Mouse (Mus musculus): Measurements from ENCODE around the gene Myo18a.

Gene Myo18a

GRCm38 (mm10) chr11:77840523-77841245, 77.6 kb downstream of the Myo18a start:
- no peak for DNase-seq

GRCm38 (mm10) chr11:77843068-77843905, 80.2 kb downstream of the Myo18a start:
- no peak for DNase-seq

GRCm38 (mm10) chr11:77843906-77844200, 80.8 kb downstream of the Myo18a start:
- no peak for DNase-seq

GRCm38 (mm10) chr11:77847599-77848128, 84.6 kb downstream of the Myo18a start:
- no peak for DNase-seq

- DNase-seq: no peak
Observed at GRCm38 (mm10) chr11:77848131-77848530, 85.1 kb downstream of the Myo18a start.

- no peak for DNase-seq
Observed at GRCm38 (mm10) chr11:77849151-77849550, 86.1 kb downstream of the Myo18a start.

DNA sequence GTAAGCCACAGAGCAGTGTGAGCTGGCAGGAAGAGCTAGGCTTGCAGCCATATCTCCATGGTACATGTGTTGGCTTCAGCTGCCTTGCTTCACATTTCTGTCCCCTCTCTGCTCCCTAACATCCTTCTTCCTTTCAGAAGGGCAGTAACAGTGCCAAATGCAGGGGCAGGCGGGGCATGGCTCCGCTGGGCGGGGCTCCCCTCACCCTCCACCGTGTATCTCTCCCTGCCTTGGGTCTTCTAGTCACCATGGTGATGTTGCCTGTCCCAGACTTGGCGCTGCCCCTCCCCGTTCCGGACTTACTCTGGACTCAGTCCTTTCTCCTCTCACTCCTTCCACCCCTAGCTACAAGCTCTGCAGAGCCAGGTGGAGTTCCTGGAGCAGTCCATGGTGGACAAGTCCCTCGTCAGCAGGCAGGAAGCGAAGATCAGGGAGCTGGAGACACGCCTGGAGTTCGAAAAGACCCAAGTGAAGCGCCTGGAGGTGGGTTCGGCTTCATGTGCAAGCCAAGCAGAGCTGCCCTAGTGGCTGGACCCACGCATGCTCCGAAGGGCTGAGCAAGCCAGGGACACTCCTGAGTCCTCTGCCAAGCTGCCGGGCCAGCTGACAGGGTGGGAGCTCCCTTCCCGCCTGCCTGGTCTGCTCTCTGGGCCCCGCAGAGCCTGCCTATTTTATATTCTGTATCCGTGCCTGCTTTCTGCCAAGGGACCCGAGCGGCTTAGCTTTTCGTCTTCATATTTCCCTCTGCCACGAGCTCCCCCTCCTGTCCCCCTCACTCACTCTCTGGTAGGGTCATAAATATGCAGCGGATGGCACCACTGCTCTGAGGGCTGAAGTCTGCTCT, 87.6 kb downstream of the Myo18a start:
- no peak for DNase-seq

- no peak for DNase-seq
Observed at GRCm38 (mm10) chr11:77851483-77852010, 88.5 kb downstream of the Myo18a start.

DNA sequence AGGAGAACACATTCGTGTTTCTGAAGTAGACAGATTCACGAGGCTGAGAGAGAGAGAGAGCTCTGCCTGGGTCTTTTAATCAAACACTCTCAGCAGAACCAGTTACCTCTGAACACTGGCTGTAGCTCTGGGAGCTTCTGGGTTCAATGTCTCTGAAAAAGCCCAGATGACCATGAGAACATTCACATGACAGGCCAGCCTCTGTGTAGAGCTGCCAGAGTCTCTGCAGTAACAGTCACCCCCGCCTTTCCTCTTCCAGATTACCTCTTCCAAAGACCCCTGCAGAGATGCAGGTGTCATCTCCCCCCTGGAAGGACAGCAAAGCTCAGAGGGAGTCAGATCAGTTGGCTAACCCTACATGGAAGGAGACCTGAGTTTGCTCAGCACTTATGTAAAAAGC, 89.1 kb downstream of the Myo18a start:
- DNase-seq: no peak

DNA sequence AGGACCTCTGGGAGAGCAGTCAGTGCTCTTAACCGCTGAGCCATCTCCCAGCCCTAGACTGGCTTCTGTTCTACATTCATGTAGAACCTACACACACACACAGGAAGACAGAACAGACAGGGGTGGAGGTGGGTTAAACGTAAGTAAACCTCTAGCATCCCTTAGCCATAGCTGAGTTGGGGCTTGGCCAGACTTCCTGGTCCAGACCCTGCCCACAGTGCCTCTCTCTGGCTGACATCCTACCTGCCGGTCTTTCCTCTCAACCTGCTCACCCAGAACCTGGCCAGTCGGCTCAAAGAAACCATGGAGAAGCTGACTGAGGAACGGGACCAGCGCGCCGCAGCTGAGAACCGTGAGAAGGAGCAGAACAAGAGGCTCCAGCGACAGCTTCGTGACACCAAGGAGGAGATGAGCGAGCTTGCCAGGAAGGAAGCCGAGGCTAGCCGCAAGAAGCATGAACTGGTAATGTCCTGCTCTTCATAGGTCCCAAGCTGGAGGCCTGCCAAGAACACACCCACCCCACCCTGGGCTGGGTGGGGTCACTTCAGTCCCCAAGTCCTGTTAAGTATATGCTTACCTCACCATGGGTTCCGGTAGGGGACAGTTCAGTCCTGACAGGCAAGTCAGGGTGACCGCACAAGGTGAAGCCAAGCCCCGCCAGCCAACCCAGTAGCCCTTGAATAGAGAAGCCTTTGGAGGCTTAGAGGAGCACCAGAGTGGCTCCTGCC, 90.1 kb downstream of the Myo18a start:
- DNase-seq: no peak

GRCm38 (mm10) chr11:77854641-77855040, 91.6 kb downstream of the Myo18a start:
- no peak for DNase-seq

DNA sequence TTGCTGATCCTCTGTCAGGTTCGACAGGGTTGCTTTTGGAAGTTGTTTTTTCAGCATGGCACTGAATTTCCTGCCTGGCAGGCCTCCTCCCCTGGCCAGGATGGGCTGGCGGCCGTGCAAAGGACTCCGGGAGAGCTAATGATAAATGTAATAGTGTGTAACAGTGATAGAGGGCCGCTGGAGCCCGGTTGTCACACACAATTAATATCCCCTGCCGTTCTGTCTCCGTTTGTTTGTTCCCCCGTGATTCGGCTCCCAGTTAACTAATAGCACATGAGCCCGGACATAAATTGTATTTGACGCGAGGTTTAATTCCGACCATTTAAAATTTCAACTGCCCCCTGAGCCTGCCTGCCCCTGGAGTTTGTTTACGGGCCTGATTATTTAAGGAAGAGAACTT, 92.3 kb downstream of the Myo18a start:
- no peak for DNase-seq

- DNase-seq: no peak
Observed at GRCm38 (mm10) chr11:77857089-77857488, 94.0 kb downstream of the Myo18a start.

DNA sequence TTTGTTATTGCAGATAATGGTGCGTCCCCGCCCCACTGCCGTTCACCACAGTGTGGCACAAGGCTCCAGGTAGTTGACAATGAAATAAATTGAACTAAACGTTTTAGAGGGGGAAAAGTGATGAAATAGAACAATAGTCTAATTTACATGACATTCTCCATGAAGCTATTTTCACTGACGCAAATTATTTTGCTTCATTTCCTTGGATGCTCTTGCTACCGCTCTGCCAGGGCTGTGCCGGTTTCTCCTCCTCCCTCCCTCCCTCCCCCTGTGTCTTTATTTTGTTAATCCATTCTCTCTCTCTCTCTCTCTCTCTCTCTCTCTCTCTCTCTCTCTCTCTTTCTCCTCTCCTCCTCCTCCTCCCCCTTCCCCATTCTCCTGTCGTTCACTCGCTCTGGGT, 95.5 kb downstream of the Myo18a start:
- no peak for DNase-seq

- no peak for DNase-seq
Observed at GRCm38 (mm10) chr11:77860947-77861346, 97.9 kb downstream of the Myo18a start.

DNA sequence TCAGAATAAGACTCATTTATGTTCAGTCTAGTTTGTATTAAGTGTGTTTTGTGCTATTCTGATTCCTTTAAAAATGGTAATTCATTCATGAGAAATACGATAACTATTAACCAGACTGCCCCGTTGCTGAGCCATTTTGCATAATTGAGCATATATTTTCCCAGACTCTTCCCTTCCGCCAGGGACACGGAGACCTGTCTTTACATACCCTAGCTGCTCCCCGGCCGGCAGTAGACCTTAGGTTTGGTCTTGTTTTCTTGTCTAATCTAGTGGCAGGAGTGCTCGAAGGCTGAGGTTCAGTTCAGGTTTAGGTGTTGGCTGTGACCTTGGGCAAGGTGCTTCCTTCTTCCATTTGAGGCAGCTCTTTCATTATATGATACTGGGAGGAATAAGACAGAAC, 99.8 kb downstream of the Myo18a start:
- DNase-seq: no peak

- DNase-seq: no peak
Observed at GRCm38 (mm10) chr11:77864771-77865170, 101.7 kb downstream of the Myo18a start.

DNA sequence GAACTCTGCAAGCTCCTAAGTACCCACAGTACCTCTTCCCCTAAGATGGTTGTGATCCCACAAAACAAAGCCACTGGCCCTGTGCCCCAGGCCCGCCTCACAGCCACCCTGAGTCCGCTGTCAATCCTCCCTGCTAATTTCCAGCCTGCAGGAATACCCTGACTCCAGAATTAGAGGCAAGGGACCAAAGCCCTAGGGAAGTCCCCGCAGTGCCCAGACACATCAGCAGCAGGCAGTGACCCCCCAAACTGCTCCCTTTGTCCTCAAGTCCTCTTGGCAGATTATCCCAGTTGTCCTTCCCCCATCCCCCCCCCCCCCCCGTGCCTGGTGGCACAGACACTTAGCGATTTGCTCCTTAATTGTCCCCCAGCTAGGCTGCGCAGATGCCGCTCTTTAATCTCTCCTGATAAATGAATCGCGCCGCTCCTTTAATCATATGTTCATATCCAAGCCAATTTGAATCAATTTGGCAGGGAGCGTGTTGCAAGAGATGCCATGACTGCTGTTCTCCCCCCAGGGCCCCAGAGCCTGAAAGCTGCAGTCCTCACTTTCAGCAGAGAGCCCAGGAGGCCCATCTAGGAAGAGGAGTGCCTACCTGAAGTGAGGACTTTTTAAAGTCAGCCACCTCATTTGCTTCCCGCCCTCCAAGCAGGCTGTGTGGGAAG, 104.5 kb downstream of the Myo18a start:
- no peak for DNase-seq

DNA sequence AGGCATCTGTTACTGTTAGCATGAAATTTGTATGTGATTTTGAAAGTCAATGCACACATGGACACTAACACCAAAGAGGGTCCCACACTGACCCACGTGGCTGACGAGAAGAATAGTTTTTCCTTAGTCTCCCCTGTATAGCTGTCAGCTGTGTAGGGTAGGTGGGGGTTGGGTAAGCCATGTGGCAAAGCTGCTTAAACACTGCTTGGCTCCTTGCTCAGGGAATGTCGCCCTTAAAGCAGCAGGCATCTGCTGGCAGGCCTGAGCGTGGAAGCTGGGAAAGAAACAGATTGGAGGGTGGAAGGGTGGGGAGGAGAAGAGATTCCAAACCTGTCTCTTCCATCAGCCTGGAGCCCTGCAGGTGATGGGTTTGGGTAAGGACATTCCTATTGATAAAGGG, 108.4 kb downstream of the Myo18a start:
- no peak for DNase-seq

DNA sequence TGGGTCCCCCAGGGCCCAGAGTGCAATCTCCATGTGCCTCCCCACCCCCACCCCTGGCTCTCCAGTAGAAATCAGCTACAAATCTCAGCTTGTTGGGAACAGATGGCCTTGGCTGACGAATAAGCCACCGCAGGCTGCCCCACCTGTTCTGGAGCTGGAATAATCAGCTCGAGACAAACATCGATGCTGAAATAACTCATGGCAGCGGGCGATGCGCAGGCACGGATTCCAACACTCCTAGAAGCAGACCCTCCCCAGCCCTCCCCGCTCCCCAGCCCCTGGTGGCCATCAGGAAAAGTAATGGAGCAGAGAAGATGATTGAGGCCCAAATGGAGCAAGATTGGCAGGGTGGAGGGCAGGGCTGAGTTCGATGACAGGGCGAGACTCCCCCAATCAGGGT, 109.2 kb downstream of the Myo18a start:
- DNase-seq: no peak

- DNase-seq: no peak
Observed at GRCm38 (mm10) chr11:77872685-77873084, 109.6 kb downstream of the Myo18a start.

DNA sequence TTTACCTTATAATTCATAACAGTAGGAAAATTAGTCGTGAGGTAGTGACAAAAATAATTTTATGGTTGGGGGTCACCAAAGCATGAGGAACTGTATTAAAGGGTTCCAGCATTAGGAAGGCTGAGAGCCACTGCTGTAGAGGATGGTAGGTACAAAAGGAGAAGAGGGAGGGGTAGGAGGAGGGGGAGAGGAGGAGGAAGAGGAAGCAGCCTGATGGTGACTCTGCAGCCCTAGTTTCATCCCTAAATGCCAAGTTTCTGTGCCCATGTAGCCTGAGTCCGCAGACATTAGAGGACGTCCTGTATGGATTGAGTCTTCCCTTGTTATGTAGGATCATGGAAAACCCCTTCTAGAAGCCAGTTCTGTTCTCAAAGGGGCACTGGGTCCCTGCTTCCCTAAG, 110.1 kb downstream of the Myo18a start:
- DNase-seq: no peak
